Mouse (Mus musculus) hindbrain, embryonic 16.5 days (tissue): ENCODE results near the gene Lyl1. TPM values are rescaled to one million over a fixed set of nuclear protein-coding genes. Genes with fewer than 3 reads are reported as not detected.

Source experiments
- ATAC-seq: fragments of 200-750 bp; cut with Nextera tagmentation; 2 replicates; pipeline ENCODE4 v1.8.0; 2017; ENCODE audit warnings: moderate TSS enrichment, moderate library complexity
- H3K27ac ChIP-seq: fragments of 300-500 bp; sonication (generic); 2 replicates; pipeline ENCODE4 v1.5.1; 2014; ENCODE audit warnings: low read depth, mild to moderate bottlenecking, control low read depth, low read length, moderate library complexity
- H3K27me3 ChIP-seq: fragments of 300-500 bp; sonication (generic); replicated peaks from 2 replicates; pipeline ENCODE4 v1.6.1; 2014; ENCODE audit warnings: low read length; ENCODE audit not compliant: control insufficient read depth, insufficient read depth
- H3K36me3 ChIP-seq: fragments of 300-500 bp; sonication (generic); 2 replicates; pipeline ENCODE4 v1.6.1; 2014; ENCODE audit warnings: mild to moderate bottlenecking, low read length, moderate library complexity, mixed read lengths; ENCODE audit not compliant: control insufficient read depth, insufficient read depth
- H3K4me1 ChIP-seq: fragments of 300-500 bp; sonication (generic); 2 replicates; pipeline ENCODE4 v1.6.1; 2014; ENCODE audit warnings: low read depth, low read length; ENCODE audit not compliant: control insufficient read depth, insufficient read depth
- H3K4me2 ChIP-seq: fragments of 300-500 bp; sonication (generic); 2 replicates; pipeline ENCODE4 v1.6.1; 2014; ENCODE audit warnings: mild to moderate bottlenecking, low read length, control low read depth, moderate library complexity
- H3K4me3 ChIP-seq: fragments of 300-500 bp; sonication (generic); 2 replicates; pipeline ENCODE4 v1.5.1; 2014; ENCODE audit warnings: mild to moderate bottlenecking, low read length, control low read depth, moderate library complexity
- H3K9ac ChIP-seq: fragments of 300-500 bp; sonication (generic); 2 replicates; pipeline ENCODE4 v1.6.1; 2014; ENCODE audit warnings: low read depth, mild to moderate bottlenecking, control low read depth, low read length, moderate library complexity
- H3K9me3 ChIP-seq: fragments of 300-500 bp; sonication (generic); 2 replicates; pipeline ENCODE4 v1.6.1; 2014; ENCODE audit warnings: mild to moderate bottlenecking, low read length, moderate library complexity; ENCODE audit not compliant: control insufficient read depth
- WGBS: fragments of 180-500 bp; shearing (Covaris S2); extraction: QIAGEN DNeasy Blood & Tissue Kit; methylation state at CpG from one replicate; pipeline ENCODE4 v1.1.7; 2014; 5-methylcytosine and 5-hydroxymethylcytosine counted together
- polyA plus RNA-seq: library from polyadenylated mRNA; unstranded; fragments of >200 nt; fragmentation: Nextera tagmentation; extraction: Ambion mirVana; gene quantifications from 2 replicates; pipeline ENCODE4 v1.2.1, GENCODE M21; 2015

Gene Lyl1
- polyA plus RNA-seq, 1 experiment from 2014 or later = 2.6 TPM

DNA sequence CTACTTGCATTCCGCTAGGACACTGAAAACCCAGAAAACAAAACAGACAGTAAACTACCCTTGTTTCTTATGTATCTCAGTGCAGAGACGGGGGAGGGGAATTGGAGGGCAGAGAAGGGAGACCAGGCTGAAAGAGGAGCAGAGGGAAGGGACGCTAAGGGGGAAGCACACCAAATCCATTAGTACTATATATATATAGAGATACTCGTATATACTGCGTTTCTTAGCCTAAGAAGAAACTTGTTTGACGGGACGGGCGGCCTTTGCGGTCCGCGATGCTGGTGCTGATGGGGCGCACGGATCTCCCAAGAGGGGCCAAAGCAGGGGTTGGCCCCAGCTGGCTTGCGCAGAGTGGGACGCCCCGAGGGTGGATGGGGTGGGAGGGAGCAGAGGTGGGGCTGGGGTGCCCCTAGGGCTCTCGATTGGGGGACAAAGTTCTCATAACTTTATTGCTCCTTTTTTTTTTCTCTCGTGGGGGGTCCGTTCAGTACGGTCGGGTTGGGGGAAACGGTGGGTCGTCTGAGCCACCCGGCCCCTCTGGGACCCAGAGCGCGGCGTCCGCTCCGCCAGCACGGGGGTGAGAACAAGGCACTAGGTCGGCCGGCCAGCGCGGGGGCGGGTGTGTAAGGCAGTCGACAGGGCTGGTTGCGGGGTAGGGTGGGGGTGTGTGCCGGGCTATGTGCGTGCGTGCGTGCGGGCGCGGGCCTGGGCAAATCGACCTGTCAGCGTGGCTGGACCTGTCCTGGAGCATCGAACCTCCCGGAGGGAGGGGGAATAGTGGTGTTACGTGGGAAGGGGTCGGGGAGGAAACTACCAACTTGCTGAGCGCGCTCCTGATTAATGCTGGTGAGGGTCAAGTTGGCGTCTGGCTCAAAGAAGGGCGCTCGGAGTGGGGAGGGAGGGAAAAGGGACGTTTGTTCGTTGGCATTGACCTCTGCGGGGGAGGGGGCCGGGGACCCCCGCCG is 3.9 kb downstream of the Lyl1 start:
- H3K27me3 ChIP-seq = peaks cover 20% of the 10 kb centered on the region
- H3K4me1 ChIP-seq = peaks cover 33% of the 10 kb centered on the region
- H3K9me3 ChIP-seq = no peaks in the 10 kb centered on the region
- H3K27ac ChIP-seq = peak overlapping the region; percentile 69
- H3K9ac ChIP-seq = peak overlapping the region; percentile 51
- H3K36me3 ChIP-seq = no peaks in the 10 kb centered on the region
- peak overlapping the region; percentile 45 for H3K4me2 ChIP-seq
- WGBS = 2% methylated on average over 57 of the region's 61 CpGs
- ATAC-seq = no peak
- H3K4me3 ChIP-seq = peak overlapping the region; percentile 20

DNA sequence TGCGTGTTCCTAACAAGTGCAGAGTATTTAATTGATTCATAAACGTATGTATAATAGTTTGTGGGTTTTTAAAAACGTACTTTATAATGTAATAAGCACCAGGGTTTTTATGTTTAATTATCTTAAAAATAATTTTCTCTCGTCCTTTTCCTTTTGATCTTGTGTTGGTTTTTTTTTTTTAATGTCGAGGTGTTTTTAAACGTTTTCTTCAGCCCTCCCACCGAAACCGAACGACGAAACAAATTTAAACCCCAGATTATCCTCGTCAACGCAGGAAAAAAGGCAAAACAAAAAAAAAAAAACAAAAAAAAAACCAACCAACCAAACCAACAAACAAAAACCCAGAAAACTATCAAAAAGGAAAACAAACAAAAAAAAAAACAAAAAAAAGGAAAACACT is 4.7 kb downstream of the Lyl1 start:
- H3K9me3 ChIP-seq = no peaks in the 10 kb centered on the region
- no peak overlapping the region; the same call in 1 of the 2 replicates for H3K4me3 ChIP-seq
- WGBS = 6% methylated on average over 12 of the region's 12 CpGs
- H3K4me1 ChIP-seq = peaks cover 33% of the 10 kb centered on the region
- H3K4me2 ChIP-seq = peak overlapping the region; percentile 45
- H3K9ac ChIP-seq = peak overlapping the region; percentile 51
- H3K27ac ChIP-seq = no peak overlapping the region
- ATAC-seq = no peak
- peaks cover 20% of the 10 kb centered on the region for H3K27me3 ChIP-seq
- H3K36me3 ChIP-seq = no peaks in the 10 kb centered on the region

DNA sequence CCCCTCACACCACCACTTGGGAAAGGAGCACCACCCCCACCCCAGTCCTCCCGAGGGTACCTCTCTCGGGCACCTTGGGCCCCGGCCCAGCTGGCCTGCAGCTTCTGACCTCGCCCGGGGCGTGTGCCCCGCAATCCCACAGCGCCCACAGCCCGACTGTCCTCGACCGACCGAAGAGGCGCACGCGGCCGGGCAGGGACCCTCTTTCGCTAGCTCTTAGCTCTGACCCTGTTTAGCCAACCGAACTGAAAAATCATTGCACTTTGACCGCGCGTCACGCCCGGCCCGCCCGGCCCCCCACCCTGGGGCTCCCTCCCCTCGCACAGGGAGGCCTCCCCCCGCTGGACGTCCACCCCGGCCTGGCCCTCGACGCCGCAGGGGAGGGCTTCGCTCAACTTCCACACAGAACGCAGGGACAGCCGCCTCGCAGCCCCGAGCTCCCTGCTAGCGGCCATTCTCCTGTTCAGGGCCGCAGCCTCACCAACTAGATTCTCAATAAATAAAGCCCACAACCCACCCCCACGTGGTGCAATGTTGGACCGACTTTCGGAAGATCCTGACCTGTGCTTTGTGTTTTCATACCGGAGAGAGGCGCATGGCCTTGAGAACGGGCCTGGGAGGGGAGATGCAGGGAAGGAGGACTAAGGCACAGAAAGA is 5.5 kb downstream of the Lyl1 start:
- WGBS = 7% methylated on average over 43 of the region's 45 CpGs
- Histone ChIP-seq H3K9me3 (no peaks in the 10 kb centered on the region), H3K4me1 (peaks cover 37% of the 10 kb centered on the region), H3K36me3 (no peaks in the 10 kb centered on the region), H3K27ac (peak overlapping the region; percentile 77), H3K27me3 (peaks cover 20% of the 10 kb centered on the region), H3K9ac (peak overlapping the region; percentile 46), H3K4me3 (peak overlapping the region; percentile 8), H3K4me2 (peak overlapping the region; percentile 39)
- ATAC-seq = no peak

DNA sequence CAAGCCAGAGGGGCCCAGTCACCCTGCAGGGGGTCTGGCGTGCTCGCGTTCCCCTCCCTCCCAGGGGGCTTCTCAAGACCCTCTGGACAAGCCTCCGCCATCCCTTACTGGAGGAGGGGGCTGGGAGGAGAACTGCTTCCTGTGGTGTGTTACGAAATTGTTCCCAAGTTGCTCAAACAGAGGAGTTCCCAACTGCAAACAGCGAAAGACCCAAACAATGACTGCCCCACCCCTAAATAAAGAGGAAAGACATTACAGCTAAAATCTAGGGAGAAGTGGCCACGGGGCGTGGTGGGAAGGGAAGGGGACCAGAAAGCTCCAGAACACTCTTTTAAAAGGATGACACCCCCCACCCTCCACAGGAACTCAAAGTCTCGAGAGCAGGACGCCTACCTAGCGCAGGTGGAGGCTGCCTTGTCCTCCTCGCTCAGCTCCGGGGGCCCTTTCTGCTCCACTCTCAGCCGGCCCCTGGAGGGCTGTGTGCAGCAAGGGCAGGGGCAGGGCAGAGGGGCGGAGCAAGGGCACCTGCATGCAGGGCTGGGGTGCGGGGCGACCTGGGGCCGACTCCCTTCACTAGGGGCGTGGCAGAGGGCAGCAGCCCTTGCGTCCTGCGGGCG is 6.1 kb downstream of the Lyl1 start:
- H3K4me2 ChIP-seq = peak overlapping the region; percentile 39
- 10% methylated on average over 21 of the region's 22 CpGs for WGBS
- H3K9ac ChIP-seq = peak overlapping the region; percentile 46
- H3K4me3 ChIP-seq = peak overlapping the region; percentile 5
- H3K27me3 ChIP-seq = peaks cover 17% of the 10 kb centered on the region
- H3K36me3 ChIP-seq = no peaks in the 10 kb centered on the region
- H3K9me3 ChIP-seq = no peaks in the 10 kb centered on the region
- peaks cover 40% of the 10 kb centered on the region for H3K4me1 ChIP-seq
- no peak for ATAC-seq
- peak overlapping the region; percentile 77 for H3K27ac ChIP-seq

DNA sequence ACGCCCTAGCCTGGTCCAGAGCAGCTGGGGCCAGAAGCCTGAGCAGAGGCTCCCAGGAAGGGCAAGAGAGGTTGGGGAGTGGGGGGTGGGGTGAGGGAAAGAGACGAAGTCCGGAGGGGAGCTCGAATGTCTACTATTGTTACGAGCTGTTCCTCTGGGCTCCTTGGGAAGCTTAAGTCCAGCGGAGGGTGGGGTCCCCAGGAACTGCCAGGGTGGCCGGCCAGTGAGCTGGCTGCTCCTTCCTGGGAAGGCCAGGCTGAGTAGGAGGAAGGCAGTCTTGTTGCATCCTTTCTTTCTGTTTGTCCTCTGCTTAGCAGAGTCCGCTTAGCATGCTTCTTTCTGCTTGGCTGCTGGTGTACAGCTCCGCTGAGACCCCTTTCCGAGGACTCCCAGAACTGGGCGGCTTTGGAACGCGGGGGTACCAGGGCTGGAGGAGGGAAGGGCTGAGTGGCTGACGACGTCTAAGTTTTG is 6.8 kb downstream of the Lyl1 start:
- Histone ChIP-seq H3K9ac (peak overlapping the region; percentile 17; the same call in 1 of the 2 replicates), H3K9me3 (no peaks in the 10 kb centered on the region), H3K4me1 (peaks cover 41% of the 10 kb centered on the region), H3K27ac (peak overlapping the region; percentile 77), H3K4me3 (no peak overlapping the region), H3K4me2 (peak overlapping the region; percentile 5; the same call in 1 of the 2 replicates), H3K27me3 (peaks cover 10% of the 10 kb centered on the region; the same call in 1 of the 2 replicates), H3K36me3 (no peaks in the 10 kb centered on the region)
- WGBS = 6% methylated on average over 15 of the region's 15 CpGs
- ATAC-seq = no peak

DNA sequence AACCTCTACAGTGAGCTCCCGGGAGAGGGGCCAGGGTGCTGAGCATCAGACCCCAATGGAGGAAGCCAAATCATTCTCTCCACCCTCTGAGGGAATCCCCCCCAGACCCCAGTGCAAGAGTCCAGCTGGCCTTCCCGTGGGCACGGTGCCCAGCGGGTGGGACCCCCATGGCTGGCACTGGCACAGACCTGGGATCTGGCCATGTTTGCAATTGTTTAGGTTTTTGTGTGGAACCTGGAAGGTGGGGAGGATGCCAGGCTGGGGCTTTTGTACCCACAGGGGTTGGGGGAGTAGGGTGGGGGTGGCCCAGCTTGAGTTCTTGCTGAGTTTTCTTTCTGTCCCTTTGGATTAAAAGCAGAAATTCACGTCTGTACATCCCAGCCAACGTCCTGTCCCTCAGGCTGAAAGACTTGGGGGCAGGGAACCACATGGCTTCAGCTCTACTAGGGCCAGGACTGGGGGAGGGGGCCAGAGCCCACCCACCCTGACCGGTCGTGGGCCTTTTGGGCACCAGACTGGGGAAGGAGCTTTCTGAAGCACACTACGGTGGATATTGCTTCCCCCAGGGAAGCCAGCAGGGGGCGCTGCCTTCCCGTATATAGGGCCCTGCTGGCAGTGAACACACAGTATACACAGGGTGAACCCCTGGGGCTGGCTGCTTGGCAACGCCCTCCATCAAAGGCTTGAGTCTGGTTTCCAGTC is 7.7 kb downstream of the Lyl1 start:
- H3K9me3 ChIP-seq = no peaks in the 10 kb centered on the region
- no peak overlapping the region for H3K4me3 ChIP-seq
- H3K4me2 ChIP-seq = 0 out of 2 replicates have a peak overlapping the region, but pooled peaks have one; percentile 2
- H3K4me1 ChIP-seq = peaks cover 45% of the 10 kb centered on the region
- ATAC-seq = peak; percentile 79
- no peaks in the 10 kb centered on the region for H3K36me3 ChIP-seq
- 6% methylated on average over 12 of the region's 12 CpGs for WGBS
- 0 out of 2 replicates have a peak overlapping the region, but pooled peaks have one; percentile 23 for H3K9ac ChIP-seq
- peaks cover 4% of the 10 kb centered on the region; the same call in 1 of the 2 replicates for H3K27me3 ChIP-seq
- peak overlapping the region; percentile 77 for H3K27ac ChIP-seq

DNA sequence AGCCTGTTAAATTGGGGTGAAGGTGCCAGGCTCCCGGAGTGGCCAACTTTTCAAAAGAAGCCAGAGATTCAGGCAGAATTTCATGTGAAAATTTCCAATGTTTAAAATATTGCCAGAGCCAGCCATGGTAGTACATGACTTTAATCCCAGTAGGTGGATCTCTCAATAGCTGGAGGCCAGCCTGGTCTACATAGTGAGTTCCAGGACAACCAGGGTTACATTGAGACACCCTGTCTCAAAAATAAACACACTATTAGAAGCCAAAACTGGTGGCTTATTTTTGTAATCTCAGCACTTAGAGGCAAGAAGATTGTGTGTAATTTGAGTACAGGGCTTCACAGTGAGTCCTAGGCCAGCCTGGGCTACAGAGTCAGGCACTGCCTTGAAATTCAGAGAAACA is 8.7 kb downstream of the Lyl1 start:
- H3K36me3 ChIP-seq = no peaks in the 10 kb centered on the region
- H3K4me3 ChIP-seq = no peak overlapping the region
- no peak for ATAC-seq
- H3K9me3 ChIP-seq = no peaks in the 10 kb centered on the region
- peak overlapping the region; percentile 77 for H3K27ac ChIP-seq
- H3K4me2 ChIP-seq = no peak overlapping the region
- peaks cover 49% of the 10 kb centered on the region for H3K4me1 ChIP-seq
- no peak overlapping the region for H3K9ac ChIP-seq
- H3K27me3 ChIP-seq = peaks cover 4% of the 10 kb centered on the region; the same call in 1 of the 2 replicates
- WGBS = 86% methylated on average over 1 of the region's 1 CpGs

DNA sequence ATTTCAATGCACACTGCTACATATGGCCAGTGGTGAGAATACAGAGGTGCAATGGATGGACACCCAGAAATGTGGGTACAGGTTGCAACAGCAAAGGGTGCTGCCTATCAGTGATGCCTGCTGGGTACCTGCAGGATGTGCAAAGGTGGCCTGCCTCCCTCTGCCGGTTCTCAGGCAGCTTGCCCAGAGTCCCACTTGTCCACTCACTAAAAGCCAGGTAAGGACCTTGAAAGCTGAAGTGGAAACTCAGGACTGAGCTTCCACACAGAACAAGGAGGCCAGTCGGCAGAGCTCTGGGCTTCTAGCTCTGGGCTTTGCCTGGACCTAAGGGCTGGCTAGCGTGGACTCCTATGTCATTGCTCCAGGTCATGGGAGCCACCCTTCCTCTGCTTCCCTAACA is 10.1 kb downstream of the Lyl1 start:
- Histone ChIP-seq H3K27ac (peak overlapping the region; percentile 73), H3K4me3 (no peak overlapping the region), H3K9me3 (no peaks in the 10 kb centered on the region), H3K27me3 (peaks cover 4% of the 10 kb centered on the region; the same call in 1 of the 2 replicates), H3K4me2 (no peak overlapping the region), H3K9ac (no peak overlapping the region), H3K36me3 (no peaks in the 10 kb centered on the region), H3K4me1 (peaks cover 50% of the 10 kb centered on the region)
- 42% methylated on average over 3 of the region's 3 CpGs for WGBS
- ATAC-seq = no peak
